Mouse (Mus musculus) neutrophil, adult 65 days (primary cell): ENCODE data around the gene Pate4. TPM values are rescaled to one million over a fixed set of nuclear protein-coding genes. Genes with fewer than 3 reads are reported as not detected.

Source experiments
- total RNA-seq: library from RNA; stranded (reverse); gene quantifications from 2 replicates; pipeline ENCODE4 v1.2.4, GENCODE M21; 2023

The Pate4 gene
- not detected in 2 replicates for total RNA-seq

DNA sequence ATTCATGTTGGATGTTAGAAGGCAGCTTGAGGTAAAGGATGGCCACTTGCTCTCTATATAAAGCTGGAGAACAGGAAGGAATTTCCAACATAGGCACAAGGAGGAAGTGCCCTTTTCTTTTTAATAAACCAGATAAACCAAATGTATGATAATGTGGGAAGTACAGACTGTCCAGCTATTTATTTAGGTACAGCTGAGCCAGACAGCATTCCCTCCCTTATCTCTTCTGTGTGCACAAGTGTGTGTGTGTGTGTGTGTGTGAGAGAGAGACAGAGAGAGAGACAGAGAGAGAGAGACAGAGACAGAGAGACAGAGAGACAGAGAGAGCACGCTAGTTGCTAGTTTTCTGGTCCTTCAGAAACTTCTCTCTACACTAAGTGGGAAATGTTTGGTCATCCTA lies at the start of gene Pate4:
Pate4 (minus strand) TSS at position 101 of the 400 bp plus-strand sequence.

DNA sequence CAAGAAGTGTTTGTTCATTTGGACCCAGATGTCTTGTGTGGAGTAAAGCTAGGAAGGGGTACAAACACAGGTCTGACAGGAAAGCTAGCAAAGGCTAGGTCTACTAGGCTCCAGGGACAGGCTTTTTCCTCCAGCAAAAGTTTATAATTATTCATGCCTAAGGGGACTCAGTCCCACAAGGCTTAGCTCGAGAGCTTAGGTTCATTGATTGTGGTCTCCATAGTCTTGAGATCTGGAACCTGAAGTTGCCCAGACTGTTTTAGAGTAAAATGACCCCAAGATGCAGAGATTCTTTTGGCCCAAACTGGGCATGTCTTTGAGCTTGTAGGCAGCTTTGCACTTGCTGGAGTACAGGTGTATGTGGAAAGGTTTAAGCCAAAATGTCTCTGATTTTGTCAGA lies 36.4 kb upstream of the Pate4 start, which contains the start of gene Pate3:
Pate3 (minus strand) TSS at position 101 of the 400 bp plus-strand sequence.

DNA sequence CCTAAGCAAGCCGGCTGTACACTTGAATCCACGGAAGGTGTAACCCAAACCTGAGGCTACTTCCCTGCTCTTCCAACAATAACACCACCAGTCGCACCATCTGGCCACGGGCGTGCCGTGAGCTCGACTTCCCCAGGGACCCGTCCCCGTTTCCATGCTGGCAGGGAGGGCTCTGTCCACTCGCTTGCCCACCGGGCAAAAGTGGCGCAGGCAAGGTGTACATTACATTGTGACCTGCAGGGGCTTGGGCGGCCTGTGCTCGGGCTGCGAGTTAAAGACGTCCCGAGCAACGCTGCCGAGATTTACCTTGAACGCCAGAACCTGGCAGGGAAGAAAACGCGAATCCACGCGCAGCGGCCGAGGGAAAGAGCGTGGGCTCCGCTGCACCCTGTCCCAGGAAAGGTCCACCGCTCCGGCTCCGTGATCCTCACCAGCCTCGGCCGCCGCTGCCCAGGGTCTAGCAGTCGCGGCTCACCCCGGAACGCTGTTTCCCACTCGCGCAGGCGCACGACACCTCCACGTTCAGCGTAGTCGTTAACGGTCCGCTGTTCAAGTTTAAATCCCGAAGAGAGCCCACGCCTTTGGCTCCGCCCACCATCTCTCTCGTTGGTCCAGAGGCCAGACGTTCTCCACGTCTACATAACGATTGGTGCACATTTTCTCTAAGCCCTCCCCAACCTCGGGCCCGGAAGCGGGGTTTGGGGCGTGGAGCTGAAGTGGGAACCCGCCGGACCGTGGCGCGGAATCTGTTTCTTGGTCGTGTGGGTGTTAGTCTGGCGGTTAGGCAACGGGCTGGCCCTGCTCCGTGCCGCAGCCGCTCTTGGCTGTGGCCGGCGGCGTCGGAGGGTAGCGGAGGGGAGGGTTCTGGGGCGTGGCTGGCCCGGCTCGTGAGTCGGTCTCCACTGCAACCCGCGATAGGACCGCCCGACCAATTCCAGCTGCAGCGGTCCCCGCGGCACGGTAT lies 41.9 kb downstream of the Pate4 start, which contains the start of the genes Pate2 and Hyls1:
Pate2 (plus strand) TSS at position 714 of the 964 bp plus-strand sequence.
Hyls1 (minus strand) TSS at position 828 of the 964 bp plus-strand sequence.

DNA sequence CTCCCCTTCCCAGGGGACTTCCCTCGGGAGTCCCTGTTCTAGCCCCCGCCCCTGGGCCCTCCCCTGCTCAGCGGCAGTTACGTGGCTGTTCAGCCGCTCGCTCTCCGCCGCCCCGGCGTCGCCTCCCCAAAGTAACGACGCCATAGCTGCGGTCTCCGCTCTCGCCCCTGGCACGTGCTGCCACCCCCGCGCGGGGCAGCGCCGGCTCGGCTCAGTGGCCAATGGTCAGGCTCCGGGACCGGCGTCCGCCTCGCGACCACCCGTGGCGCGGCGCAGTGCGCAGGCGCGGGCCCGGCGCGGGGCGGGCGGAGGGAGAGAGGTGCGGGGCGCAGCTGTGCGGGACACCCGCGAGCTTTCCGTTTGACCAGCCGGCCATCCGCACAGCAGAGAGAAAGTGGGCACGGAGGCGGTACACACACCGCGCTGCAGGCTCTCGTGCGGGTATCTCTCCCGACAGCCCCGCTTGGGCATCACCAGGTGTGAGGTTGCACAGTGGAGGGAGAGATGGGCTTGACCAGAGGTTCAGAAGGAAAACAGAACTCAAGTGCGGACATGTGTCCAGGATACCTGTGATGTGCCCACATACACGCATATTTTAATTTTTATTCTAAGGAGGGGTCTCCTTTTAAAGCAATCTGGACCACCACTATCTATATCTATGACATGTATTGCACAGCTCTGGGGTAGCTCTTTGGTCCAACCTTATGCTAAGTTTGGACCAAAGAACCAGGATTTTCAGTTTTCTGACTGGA lies 53.3 kb downstream of the Pate4 start, which contains the start of the genes Ddx25 and Pus3:
Ddx25 (minus strand) TSS at position 272 of the 752 bp plus-strand sequence.
Pus3 (plus strand) TSS at position 339 of the 752 bp plus-strand sequence.

Other genes with a start within 250 kb of the Pate4 start
- 0.45 and 2.4 TPM in 2 replicates for gene Cdon, start 190.8 kb downstream of the Pate4 start, total RNA-seq
- gene Gm1113, start 93.7 kb downstream of the Pate4 start, total RNA-seq = not detected in 2 replicates
- gene Ddx25, start 53.4 kb downstream of the Pate4 start, total RNA-seq = 0.19 and 0.39 TPM in 2 replicates
- 4.9 and 7.9 TPM in 2 replicates for gene Pus3, start 53.3 kb downstream of the Pate4 start, total RNA-seq
- gene Pate2, start 41.7 kb downstream of the Pate4 start, total RNA-seq = not detected in 2 replicates
- 6.3 and 7.8 TPM in 2 replicates for gene Hyls1, start 41.5 kb downstream of the Pate4 start, total RNA-seq
- not detected in 2 replicates for gene Pate3, start 36.3 kb upstream of the Pate4 start, total RNA-seq
- gene Pate1, start 75.4 kb upstream of the Pate4 start, total RNA-seq = not detected in 2 replicates
- not detected in 2 replicates for gene Gm17677, start 129.1 kb upstream of the Pate4 start, total RNA-seq
- not detected in 2 replicates for gene Gm17727, start 166.2 kb upstream of the Pate4 start, total RNA-seq
- gene Gm27235, start 178.2 kb upstream of the Pate4 start, total RNA-seq = not detected in 2 replicates
- not detected in 2 replicates for gene D730048I06Rik, start 178.2 kb upstream of the Pate4 start, total RNA-seq
- not detected in 2 replicates for gene 9230110F15Rik, start 232.2 kb upstream of the Pate4 start, total RNA-seq